Mouse (Mus musculus) heart, adult 9 months (tissue): ENCODE measurements around the gene Hoga1.

Experiments
- DNase-seq, 2 experiments: peaks; one replicate each; pipeline ENCODE4 v3.0.0; 2022; ENCODE audit warnings: low spot score in 2 of 2

The Hoga1 gene

DNA sequence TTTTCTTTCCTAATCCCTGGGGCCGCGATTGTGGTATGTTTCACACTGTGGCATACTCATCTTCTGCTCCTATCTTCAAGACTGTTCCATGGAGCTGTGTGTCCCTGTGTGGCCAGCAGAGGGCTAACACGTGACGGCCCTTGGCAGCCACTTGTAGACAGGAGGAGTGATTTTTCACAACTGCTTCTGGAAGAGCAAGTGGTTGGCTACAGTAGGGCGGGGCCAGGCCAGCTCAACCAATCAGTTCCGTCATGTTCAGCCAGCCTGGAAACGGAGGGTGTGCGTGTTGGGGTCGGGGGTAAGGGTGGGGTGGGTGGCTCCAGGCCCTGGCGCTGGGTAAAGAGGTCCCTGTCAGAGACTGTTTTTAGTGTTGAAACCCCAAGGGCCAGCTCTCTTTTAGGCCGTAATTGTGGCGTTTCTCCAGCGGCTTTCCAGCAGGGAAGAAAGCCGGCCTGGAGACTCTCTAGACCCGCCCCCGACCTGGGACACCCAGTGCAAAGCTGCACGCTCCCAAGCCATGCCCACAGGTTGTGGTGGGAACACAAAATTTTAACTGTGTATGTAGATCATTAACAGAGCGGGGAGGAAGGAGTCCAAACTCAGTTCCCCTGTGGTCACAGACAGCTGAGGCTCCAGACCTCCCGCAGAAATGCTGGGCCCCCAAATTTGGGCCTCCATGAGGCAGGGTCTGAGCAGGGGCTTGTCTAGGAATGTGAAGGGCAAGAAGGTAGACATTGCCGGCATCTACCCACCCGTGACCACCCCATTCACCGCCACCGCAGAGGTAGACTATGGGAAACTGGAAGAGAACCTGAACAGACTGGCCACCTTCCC lies at the start of gene Hoga1:
TSS of gene Hoga1 (plus strand) at position 342 of the 834 bp plus-strand sequence.
- DNase-seq, result peak; percentile 82 to 85

DNA sequence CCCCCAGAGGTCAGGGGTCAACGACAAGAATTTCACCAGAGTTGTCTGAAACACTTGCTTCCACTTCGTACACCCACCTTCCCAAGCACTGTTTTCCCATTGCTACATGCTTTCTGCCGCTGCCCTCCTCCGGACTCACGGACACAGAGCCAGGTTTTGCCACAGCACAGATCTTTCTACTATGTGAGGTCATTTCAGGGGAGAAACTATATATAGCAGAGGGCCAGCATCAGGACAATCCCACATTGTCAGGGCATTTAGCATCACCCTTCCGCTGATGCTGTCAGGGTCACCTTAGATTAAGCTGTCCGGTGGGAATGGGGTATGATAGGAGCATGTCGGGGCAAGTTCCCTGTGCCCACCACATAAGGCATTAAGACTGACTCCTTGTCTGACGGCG lies 48.3 kb upstream of the Hoga1 start:
- no peak for DNase-seq

DNA sequence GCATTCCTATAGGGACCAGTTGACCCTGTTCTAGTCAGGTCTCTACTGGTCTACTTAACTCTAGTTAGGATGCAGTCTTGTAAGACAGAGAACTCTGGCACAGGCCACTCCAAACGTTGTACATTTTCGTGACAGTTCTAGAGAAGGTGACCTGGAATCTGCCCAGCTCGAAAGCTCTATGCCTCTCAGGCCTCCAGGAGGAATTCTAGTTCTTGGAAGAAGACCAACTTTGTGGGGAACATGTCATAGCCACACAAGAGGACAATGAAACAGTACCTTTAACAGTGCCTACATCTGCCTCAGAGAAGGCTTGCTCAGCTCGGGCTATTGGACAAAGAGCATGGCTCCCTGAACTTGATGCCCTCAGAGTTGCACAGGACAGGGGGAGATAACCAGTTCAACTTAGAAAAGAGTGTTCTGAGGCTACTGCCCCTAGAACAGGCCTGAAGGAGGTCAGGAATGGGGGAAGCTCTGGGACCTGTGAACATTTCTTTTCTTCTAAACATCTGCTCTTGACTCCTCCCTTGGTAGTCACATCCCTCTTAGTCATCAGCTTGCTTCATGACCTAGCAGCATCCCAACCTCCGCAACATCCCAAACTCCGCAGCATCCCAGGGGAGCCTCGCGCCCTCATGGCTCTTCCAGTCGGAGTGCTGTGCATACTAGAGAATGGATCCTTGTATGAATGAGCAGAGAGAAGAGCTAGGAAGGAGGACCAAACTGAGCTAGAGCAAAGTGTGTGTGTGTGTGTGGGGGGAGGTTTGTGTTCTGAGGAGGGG lies 46.5 kb upstream of the Hoga1 start:
- DNase-seq, result no peak

DNA sequence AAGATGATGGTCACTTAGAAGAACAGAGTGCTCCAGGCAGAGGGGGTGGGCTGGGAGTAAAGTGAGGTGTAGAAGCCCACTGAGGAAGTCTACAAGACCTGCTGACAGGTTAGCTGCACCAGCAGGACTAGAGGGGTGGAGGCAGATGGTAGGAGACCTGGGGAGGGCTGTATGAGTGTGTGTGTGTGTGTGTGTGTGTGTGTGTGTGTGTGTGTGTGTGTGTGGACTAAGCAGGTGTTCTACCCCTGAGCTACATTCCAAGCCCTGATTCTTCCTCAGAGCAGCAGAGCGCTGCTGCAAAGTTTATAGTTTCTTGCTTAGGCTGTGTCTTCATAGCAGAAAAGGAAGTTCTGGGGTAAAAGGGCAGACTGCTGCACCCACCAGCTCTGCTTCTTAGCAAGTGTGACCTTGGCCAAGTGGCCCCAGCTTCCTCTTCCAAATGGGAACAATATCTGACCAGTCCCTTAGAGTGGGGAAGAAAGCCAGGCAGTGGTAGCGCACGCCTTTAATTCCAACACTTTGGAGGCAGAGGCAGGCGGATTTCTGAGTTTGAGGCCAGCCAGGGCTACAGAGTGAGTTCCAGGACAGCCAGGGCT lies 45.6 kb upstream of the Hoga1 start:
- no peak for DNase-seq

DNA sequence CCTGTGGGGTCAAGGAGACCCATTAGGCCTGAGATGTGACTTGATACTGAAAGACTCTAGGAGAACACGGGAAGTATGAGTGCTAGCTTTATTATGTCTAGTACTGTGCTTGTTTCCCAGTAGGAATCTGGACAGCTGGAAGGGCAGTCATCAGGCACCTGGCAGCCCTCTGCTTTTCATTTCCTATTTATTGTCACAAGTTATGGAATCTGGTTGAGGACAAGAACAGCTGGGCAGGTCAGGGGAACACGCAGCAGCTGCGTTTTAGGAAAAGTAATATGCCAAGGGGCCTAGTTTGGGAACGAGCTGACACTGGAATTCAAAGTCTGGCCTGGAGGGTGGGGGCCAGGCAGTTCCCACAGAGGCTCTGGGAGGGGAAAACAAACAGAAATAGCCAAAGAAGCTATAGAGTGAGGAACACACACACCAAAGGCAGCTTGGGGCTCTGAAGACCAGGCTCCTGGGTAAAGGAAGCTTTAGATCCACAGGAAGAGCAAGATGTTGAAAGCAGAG lies 44.9 kb upstream of the Hoga1 start:
- peak in 1 of 2 experiments; percentile 61 for DNase-seq

DNA sequence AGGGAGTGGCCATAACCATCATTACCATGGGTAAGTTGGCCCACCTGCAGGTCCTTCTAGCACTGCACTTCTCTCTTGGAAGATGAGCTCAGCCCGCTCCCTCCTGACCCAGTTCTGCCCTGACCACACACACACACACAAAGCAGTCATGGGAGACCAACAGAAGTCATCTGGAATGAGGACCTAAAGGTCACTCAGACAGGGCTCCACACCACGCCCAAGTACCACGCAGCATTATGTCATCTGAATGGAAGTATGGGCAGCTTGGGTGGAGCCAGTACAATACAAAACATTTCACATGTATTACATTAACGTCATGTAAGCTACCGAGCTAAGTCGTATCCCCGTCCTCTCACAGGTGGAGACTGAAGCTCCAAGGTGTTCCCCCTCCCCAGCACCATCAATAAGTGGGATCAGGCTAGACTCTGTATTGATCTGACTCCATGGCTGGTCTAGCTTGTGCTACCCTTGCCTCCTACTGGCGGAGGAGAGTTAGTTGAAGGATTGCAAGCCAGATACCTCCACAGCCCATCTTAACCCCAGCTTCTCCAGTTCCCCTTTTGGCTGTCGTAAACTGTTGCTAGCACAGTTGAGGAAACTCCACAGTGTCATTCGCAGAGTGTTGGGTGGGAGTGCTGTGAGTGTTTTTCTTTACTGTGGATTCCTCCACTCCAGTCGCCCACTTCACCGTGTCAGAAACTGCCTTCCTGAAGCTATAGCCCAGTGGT lies 44.0 kb upstream of the Hoga1 start:
- DNase-seq, result no peak

DNA sequence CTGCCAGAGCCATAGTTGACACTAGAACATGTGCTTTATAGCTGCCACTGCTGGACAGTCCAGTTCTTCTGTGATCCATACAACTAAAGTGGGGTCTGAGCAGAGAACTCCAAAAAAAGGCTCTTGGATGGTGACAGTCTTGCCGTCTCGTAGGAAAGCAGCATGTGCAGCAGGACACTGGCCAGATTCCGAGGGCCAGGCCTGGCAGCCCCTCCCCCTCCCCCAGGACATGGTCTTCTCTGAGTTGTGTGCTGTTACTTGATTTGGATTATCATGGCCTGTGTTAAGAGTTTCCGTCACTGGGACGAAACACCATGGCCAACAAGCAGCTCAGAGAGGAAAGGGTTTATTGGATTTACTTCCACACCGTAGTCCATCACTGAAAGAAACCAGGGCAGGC lies 41.2 kb upstream of the Hoga1 start:
- no peak for DNase-seq

DNA sequence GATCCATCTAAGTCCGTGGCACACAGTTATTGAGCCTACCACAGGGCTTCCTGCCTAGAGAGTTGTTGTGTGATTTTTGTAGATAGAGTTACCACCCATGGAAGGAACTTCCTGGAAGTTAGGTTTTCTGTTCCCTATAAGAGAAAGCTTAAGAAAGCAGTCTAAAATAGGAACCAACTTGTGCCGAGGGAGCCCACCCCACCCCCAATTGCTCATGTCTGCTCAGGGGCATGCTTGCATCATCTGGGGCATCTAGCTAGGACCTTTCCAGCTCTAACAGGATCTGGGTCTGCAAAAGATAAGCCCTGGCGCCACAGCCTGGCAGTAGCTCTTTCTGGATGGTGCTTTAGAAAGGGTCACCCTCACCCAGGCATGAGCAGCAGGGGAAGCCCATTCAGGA lies 39.8 kb upstream of the Hoga1 start:
- DNase-seq, result peak; percentile 49 to 66

DNA sequence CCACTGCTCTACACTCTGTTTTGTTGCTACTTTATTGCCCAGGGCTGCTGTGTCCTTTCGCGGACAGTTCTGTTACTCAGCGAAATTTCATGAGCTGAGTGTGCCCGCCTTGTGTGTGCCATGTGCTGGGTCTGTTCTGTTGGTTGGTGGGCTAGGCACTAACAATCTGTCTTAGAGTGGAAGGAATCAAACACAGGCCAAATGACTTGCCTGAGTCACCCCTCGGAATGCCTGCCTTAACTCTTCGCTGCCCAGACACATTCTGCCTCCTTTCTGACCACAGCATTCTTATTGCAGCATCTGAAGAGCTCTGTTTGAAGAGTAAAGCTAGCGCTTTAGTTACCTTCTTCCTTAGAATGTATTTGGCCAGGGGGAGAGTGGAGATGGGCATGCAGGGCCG lies 38.8 kb upstream of the Hoga1 start:
- no peak for DNase-seq

DNA sequence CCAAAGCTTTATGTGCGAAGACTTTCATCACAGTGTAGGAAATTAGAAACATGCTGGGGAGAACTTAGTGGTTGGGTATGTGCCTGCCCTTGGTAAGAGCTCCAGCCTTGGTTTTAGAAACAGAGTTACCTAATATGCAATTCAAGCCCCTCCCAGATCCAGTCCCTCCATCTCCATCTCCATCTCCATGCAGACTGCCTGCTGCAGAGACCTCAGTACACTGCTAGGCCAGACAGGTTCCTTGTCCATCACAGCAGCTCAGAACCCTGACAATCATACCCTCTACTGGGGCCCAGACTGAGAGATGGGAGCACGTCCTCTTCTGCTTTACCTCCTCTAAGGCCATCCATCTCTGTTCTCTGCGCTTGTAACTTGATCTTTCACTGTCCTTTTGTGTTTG lies 36.8 kb upstream of the Hoga1 start:
- no peak for DNase-seq

DNA sequence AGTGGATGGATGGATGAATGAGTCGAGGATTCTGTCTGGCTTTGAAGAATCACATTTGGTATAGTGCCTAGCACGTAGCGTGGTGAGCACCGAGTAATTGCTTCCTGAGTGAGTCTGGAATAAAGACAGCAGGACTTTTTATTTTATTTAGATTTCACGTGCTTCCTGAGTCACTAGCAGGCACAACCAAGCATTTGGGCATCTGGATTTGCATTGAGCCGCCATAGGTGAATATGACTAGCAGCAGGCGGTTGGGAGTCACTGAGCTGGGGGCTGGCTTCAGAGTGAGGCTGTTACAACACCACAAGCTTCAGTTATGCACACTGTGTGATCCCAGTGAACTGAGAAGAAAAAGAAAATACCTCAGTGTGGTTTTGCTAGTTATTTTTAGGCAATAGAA lies 36.3 kb upstream of the Hoga1 start:
- DNase-seq, result no peak

DNA sequence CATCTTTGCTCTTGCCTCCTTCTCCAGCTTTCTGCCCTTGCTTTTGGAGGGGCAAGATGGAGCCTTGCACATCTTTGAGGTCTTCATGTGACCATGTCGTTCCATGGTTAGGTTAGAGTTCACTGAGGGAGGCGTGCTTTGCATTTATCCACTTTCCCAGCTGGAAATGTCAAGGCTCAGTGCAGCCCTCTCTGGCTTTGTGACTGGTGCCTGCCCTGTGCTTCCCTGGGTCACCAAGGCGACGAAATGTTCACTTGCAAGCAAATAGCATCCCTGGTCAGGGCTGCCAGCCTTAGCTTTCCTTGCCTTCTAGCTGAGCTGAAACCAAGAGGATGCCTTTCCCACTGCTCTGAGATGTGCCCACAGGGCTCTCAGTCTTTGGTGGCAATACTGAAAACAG lies 35.0 kb upstream of the Hoga1 start:
- no peak for DNase-seq

DNA sequence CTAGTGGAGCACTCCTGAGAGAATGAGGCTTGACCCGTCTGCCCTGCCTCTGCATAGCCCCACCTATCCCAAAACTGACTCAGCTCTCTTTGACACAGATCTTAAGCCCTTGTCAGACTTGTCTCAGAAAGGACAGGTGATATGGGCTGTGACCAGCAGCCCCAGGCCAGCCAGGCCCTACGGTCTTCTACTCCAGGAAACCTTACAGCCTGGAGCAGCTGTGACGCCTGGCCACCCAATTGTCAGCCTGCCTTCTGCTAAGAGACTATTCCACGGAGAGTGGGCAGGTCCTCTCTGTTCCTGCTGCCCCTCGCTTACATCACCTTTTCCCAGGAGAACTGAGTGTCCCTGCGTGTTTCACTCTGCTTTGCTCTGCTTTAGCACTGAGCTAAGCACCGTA lies 34.3 kb upstream of the Hoga1 start:
- DNase-seq, result no peak

DNA sequence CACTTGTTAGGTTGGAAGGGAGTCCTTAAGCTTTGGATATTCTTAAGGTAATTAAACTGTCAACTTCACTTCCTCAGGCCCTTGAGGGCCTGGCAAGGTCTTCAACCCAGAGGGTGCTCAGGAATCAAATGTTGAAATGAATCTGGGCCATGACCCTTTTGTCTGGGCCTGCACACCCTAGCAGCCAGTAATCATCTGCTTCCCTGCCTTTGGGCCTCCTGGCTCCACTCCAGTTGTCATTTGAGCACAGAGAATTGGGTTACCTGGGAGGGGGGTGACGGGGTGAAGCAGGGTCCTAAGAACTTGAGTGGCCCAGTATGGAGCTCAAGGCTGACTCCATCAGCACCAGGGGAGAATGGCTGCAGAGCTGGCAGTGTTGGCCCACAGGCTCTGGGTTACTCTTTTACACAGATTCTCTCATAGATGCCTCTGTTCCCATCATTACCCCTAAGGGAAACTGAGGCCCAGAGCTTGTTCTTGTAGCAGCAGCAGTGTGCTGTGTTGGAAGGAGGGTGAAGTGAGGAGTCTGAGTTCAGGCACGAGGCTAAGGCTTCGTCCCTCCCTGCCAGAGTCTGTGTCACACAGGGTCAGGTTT lies 31.1 kb upstream of the Hoga1 start:
- DNase-seq, result no peak

DNA sequence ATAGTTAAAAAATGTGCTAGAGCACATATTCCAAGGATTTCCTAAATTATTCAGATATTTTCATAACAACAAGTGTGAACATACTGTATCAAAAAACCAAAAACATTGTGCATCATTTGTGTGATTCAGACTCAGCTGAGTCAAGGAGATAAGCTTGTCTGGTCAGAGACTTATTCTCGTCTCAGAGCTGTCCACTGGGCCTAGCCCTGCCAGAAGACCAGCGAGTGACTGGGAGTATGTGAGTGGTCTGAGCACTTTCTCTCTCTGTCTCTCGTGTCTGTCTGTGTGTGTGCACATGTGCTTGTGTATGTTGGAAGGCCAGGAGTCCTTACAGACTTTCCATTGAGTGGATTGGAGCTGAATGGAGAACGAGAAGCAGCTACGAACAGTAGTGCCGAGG lies 30.4 kb upstream of the Hoga1 start:
- no peak for DNase-seq

DNA sequence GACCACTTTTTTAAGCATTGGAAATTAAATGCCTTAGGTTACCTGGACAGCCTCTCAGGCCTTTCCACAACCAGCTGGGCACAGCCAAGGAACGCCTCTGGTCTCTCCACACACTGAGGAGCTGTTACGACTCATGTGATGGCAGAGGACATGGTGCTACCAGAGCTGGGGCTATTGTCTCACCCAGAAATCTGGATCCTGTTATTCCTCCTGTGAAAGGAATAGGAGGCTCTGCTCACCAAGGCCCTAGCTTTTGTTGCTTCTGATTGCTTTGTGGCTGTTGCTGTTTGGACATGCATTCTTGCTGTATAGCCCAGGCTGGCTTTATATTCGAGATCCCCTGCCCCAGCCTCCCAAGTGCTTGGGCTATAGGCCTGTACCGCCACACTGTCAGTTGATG lies 29.2 kb upstream of the Hoga1 start:
- DNase-seq, result no peak

DNA sequence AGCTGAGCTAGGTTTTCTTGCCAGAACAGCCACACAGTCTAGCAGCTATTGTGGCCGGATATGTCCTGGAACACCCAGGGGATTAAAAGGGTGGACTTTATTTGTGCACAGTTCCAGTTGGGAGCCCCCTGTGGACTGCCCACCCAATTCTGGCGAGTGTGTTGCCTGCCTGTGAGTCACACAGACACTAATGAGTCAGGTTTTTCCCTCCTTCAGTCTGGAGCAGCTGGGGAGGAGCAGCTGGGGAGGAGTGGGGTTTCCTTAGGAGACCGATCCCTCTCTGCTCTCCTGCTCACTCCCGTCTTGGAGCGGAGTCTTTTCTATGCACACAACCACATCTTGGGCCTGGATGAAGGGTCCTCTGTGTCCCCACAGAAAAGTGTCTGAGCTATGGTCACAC lies 28.6 kb upstream of the Hoga1 start:
- DNase-seq, result peak; percentile 70 to 77

DNA sequence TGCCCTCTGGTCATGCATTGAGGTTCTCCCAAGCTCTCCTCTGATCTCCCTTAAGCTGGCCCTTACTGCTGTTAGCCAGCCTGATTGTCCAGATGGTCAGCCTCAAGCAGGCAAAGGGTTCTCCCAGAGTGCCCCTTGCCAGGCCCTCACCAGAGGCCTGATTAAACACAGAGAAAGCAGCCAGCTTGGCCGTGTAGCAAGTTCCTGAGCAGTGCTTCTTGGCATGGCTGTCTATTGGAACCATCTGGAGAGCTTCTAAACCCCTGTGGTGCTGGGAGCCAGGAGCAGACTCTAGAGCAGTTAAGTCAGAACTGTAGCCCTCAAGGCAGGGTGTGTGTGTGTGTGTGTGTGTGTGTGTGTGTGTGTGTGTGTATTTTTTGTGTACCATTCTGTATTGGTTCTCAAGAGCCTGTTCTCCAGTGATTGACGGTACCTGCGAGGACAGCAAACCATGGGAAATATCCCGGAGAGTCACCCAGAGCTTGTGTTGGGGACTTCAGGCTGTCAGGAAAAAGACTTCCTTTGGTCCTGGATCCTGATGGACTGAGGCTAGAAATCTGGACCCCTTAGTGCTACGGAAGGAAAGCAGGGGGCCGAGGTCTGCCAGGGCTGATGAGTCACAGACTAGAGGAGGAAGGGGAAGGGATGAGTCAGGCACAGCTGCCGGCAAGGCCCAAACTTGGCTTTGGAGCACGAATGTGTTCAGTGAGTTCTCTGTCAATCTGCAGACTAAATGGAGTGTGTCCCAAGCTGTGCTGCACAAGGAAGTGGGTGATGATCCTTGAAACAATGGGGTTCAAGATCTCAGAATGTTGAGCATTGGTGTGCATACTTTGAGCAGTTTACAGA lies 27.8 kb upstream of the Hoga1 start:
- DNase-seq, result peak; percentile 85 to 86

DNA sequence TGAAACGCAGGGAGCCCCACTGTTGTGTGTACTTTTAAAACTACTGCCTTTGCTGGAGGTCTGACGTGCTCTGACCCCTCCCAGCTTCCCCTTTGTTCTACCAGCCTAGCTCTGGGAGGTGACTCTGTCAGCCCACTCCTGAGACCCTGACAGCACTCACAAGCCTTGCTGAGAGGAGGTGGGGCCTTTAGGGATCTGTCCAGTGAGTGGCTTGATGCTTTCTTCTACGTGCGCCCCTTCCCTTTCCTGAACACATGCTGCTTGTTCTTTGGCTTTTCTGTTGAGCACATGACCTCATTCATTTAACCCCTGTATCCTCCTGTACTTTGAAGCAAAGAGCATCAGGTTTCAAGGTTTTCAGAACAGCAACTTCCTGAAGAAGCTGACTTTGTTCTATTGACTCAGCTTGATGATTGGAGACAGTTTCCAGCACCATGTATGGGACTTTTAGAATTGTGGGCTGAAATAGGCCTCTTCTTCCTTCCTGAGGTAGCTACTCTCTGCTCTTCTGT lies 26.3 kb upstream of the Hoga1 start:
- DNase-seq, result no peak
